Mouse (Mus musculus): ENCODE data around the gene Haus8. TPM values are rescaled to one million over a fixed set of nuclear protein-coding genes. Genes with fewer than 3 reads are reported as not detected.

Haus8 gene
- polyA plus RNA-seq, 1 experiment: 3.5 TPM

Other genes with a start within 250 kb of the Haus8 start
- gene Myo9b, start 220 bp downstream of the Haus8 start, polyA plus RNA-seq (2012): 3.9 and 4.3 TPM in 2 replicates
- gene Use1, start 93.9 kb upstream of the Haus8 start, polyA plus RNA-seq (2012): 16.3 and 17.0 TPM in 2 replicates
- 6.6 and 7.5 TPM in 2 replicates for gene Ocel1, start 98.4 kb upstream of the Haus8 start, polyA plus RNA-seq (2012)
- gene Nr2f6, start 109.0 kb upstream of the Haus8 start, polyA plus RNA-seq (2012): 0.41 and 0.60 TPM in 2 replicates
- gene Ushbp1, start 122.9 kb upstream of the Haus8 start, polyA plus RNA-seq (2012): 0.03 and 0.10 TPM in 2 replicates
- 15.4 and 18.1 TPM in 2 replicates for gene Babam1, start 123.9 kb upstream of the Haus8 start, polyA plus RNA-seq (2012)
- gene Ankle1, start 133.1 kb upstream of the Haus8 start, polyA plus RNA-seq (2012): 17.4 and 17.5 TPM in 2 replicates
- gene Abhd8, start 190.7 kb upstream of the Haus8 start, polyA plus RNA-seq (2012): 3.9 and 4.7 TPM in 2 replicates
- gene Mrpl34, start 192.0 kb upstream of the Haus8 start, polyA plus RNA-seq (2012): 18.9 and 20.4 TPM in 2 replicates
- 41.0 and 42.3 TPM in 2 replicates for gene Dda1, start 196.3 kb upstream of the Haus8 start, polyA plus RNA-seq (2012)
- gene Ano8, start 213.0 kb upstream of the Haus8 start, polyA plus RNA-seq (2012): 0.09 and 0.20 TPM in 2 replicates
- 1.2 and 1.4 TPM in 2 replicates for gene Gtpbp3, start 215.2 kb upstream of the Haus8 start, polyA plus RNA-seq (2012)
- gene Plvap, start 238.8 kb upstream of the Haus8 start, polyA plus RNA-seq (2012): 0.18 and 0.30 TPM in 2 replicates